Mouse (Mus musculus): ENCODE measurements around the gene AL732309.1. TPM values are rescaled to one million over a fixed set of nuclear protein-coding genes. Genes with fewer than 3 reads are reported as not detected.

AL732309.1 gene
- total RNA-seq, 2 experiments from 2014 or later: 1.3 to 1.8 TPM

- no peak for DNase-seq
Measured at GRCm38 (mm10) chr2:25238106-25238505, 8.6 kb downstream of the AL732309.1 start.

- DNase-seq: no peak
Measured at GRCm38 (mm10) chr2:25237522-25237921, 9.1 kb downstream of the AL732309.1 start.

GRCm38 (mm10) chr2:25236614-25237013, 10.0 kb downstream of the AL732309.1 start, which contains the start of gene Rnf224:
Gene Rnf224 (minus strand): TSS chr2:25236787.
- no peak for DNase-seq

- no peak for DNase-seq
Measured at GRCm38 (mm10) chr2:25234551-25235220, 12.0 kb downstream of the AL732309.1 start.

GRCm38 (mm10) chr2:25234050-25234449, 12.6 kb downstream of the AL732309.1 start, which contains the start of gene Slc34a3:
Gene Slc34a3 (minus strand): TSS chr2:25234364.
- DNase-seq: no peak

GRCm38 (mm10) chr2:25233421-25233820, 13.2 kb downstream of the AL732309.1 start:
- no peak for DNase-seq

- DNase-seq: no peak
Measured at GRCm38 (mm10) chr2:25231038-25231437, 15.6 kb downstream of the AL732309.1 start.

- no peak for DNase-seq
Measured at GRCm38 (mm10) chr2:25230581-25230980, 16.1 kb downstream of the AL732309.1 start.

- no peak for DNase-seq
Measured at GRCm38 (mm10) chr2:25229582-25229981, 17.1 kb downstream of the AL732309.1 start.

- DNase-seq: no peak
Measured at GRCm38 (mm10) chr2:25228995-25229530, 17.6 kb downstream of the AL732309.1 start.

GRCm38 (mm10) chr2:25228431-25228889, 18.2 kb downstream of the AL732309.1 start:
- DNase-seq: peak; percentile 89

- DNase-seq: no peak
Measured at GRCm38 (mm10) chr2:25227406-25227805, 19.3 kb downstream of the AL732309.1 start.

GRCm38 (mm10) chr2:25226864-25227263, 19.8 kb downstream of the AL732309.1 start:
- DNase-seq: no peak

- DNase-seq: no peak
Measured at GRCm38 (mm10) chr2:25225811-25226379, 20.8 kb downstream of the AL732309.1 start.

GRCm38 (mm10) chr2:25224766-25225752, 21.6 kb downstream of the AL732309.1 start:
- peak; percentile 98 for DNase-seq

GRCm38 (mm10) chr2:25224492-25224765, 22.2 kb downstream of the AL732309.1 start, which contains the start of gene Tubb4b:
Gene Tubb4b (minus strand): TSS chr2:25224702.
- no peak for DNase-seq

- peak; percentile 88 for DNase-seq
Measured at GRCm38 (mm10) chr2:25223681-25224491, 22.8 kb downstream of the AL732309.1 start.

GRCm38 (mm10) chr2:25221331-25221772, 25.3 kb downstream of the AL732309.1 start:
- DNase-seq: no peak

- no peak for DNase-seq
Measured at GRCm38 (mm10) chr2:25218445-25218844, 28.2 kb downstream of the AL732309.1 start, which contains the start of gene Fam166a. Gene Fam166a (plus strand): TSS chr2:25218745.

GRCm38 (mm10) chr2:25217666-25218065, 29.0 kb downstream of the AL732309.1 start:
- DNase-seq: no peak

GRCm38 (mm10) chr2:25214444-25214843, 32.2 kb downstream of the AL732309.1 start, which contains the start of gene Stpg3:
Gene Stpg3 (minus strand): TSS chr2:25214637.
- no peak for DNase-seq

All from heart, postnatal 4 days (tissue).